Mouse (Mus musculus): ENCODE results near the gene Nlrp14. TPM values are rescaled to one million over a fixed set of nuclear protein-coding genes. Genes with fewer than 3 reads are reported as not detected.

Gene Nlrp14
- polyA plus RNA-seq, 1 experiment from 2014 or later: not detected

DNA sequence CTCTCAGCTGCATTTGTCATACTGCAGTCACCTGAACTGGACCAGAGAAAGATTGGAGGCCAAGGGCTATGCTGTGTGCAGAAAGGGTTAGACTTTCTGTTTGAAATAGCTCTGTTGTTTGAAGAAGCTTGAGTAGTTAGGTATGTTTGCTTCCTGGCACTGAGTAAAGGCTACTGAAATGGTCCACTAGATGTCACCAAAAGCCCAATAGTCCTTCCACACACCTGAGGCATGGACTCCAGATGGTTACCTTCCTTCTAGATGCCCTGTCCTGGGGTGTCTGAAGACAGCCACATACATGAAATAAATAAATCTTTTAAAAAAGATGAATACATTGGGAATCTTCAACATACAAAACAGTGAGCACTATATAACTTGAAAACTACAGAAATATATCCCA, 48.9 kb downstream of the Nlrp14 start:
- no peak for DNase-seq (ENCODE audit: low spot score)
- Histone ChIP-seq H3K27ac (replicated peaks; ENCODE audit: low read depth, low read length) (no peak overlapping the region), H3K4me2 (ENCODE audit: low read depth, severe bottlenecking) (no peak overlapping the region), H3K9me3 (ENCODE audit: control insufficient read depth, low read length) (no peaks in the 10 kb centered on the region), H3K36me3 (ENCODE audit: control insufficient read depth, insufficient read depth, low read length) (no peaks in the 10 kb centered on the region), H3K9ac (ENCODE audit: low read length) (no peak overlapping the region), H3K4me3 (ENCODE audit: low read depth, low read length) (no peak overlapping the region), H3K4me1 (ENCODE audit: control insufficient read depth, insufficient read depth, low read length) (no peaks in the 10 kb centered on the region), H3K27me3 (ENCODE audit: control insufficient read depth, insufficient read depth, low read length) (peaks cover 9% of the 10 kb centered on the region)
- no peak for ATAC-seq (ENCODE audit: insufficient number of reproducible peaks, low FRiP score, low TSS enrichment, low read depth)

DNA sequence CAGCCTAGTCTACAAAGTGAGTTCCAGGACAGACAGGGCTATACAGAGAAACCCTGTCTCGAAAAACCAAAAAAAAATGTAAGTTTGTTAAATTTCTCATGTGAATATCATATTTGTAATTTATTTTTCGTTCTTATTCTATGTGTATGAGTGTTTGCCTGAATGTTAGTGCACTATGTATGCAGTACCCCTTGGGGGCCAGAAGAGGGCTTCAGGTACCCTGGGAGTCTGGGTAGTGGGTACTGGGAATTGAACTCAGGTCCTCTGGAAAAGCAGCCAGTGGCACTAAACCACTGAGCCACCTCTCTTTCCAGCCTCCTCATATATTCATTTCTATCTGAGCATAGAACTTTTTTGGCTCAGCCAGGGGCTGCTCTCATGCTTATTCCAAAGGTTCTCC, 50.1 kb downstream of the Nlrp14 start:
- Histone ChIP-seq H3K27me3 (ENCODE audit: control insufficient read depth, insufficient read depth, low read length) (no peaks in the 10 kb centered on the region), H3K27ac (replicated peaks; ENCODE audit: low read depth, low read length) (no peak overlapping the region), H3K36me3 (ENCODE audit: control insufficient read depth, insufficient read depth, low read length) (no peaks in the 10 kb centered on the region), H3K4me1 (ENCODE audit: control insufficient read depth, insufficient read depth, low read length) (no peaks in the 10 kb centered on the region), H3K4me2 (ENCODE audit: low read depth, severe bottlenecking) (no peak overlapping the region), H3K9ac (ENCODE audit: low read length) (no peak overlapping the region), H3K9me3 (ENCODE audit: control insufficient read depth, low read length) (no peaks in the 10 kb centered on the region), H3K4me3 (ENCODE audit: low read depth, low read length) (no peak overlapping the region)
- WGBS: 71% methylated on average over 2 of the region's 2 CpGs
- no peak for ATAC-seq (ENCODE audit: insufficient number of reproducible peaks, low FRiP score, low TSS enrichment, low read depth)
- no peak for DNase-seq (ENCODE audit: low spot score)

DNA sequence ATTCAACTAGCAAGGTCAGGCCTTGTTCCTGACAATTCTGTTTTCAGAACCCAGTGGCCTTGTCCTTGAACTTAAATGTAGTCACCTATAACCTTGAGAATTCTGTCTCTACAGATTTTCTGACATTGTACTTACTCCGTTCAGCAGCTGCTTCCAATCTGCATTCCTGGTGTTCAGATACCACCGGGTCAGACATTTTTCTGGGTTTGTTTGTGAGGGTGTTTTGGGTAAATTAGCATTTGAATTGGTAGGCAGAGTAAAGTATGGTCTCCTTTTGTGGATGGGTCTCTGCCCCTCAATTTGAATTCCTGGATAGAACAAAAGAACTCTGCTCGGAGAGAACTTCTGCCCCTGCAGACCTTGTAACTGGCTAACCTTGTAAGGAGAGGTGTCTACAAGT, 70.1 kb downstream of the Nlrp14 start:
- Histone ChIP-seq H3K9me3 (ENCODE audit: control insufficient read depth, low read length) (no peaks in the 10 kb centered on the region), H3K27ac (replicated peaks; ENCODE audit: low read depth, low read length) (no peak overlapping the region), H3K4me3 (ENCODE audit: low read depth, low read length) (no peak overlapping the region), H3K4me2 (ENCODE audit: low read depth, severe bottlenecking) (no peak overlapping the region), H3K36me3 (ENCODE audit: control insufficient read depth, insufficient read depth, low read length) (no peaks in the 10 kb centered on the region), H3K4me1 (ENCODE audit: control insufficient read depth, insufficient read depth, low read length) (no peaks in the 10 kb centered on the region), H3K27me3 (ENCODE audit: control insufficient read depth, insufficient read depth, low read length) (no peaks in the 10 kb centered on the region), H3K9ac (ENCODE audit: low read length) (no peak overlapping the region)
- DNase-seq (ENCODE audit: low spot score) (no peak), ATAC-seq (ENCODE audit: insufficient number of reproducible peaks, low FRiP score, low TSS enrichment, low read depth) (no peak)
- WGBS: 61% methylated on average over 3 of the region's 3 CpGs

DNA sequence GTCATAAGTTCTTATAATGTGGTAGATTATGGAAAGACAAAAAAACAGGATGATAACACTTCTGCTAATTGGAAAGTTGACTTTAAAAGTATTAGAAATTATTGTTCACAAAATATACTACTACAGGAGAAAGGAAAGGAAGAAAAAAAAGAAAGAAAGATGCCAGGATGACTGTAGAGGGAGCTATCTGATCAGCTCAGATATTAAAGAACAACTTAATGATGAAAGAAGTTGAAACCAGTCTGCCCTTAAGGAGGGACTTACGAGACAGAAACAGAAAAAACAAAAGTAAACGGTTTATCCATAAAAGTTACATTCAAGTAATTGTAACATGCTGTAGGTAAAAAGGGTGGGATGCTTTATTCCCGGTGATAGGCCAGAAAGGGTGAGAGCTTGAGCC, 70.7 kb downstream of the Nlrp14 start:
- Histone ChIP-seq H3K4me1 (ENCODE audit: control insufficient read depth, insufficient read depth, low read length) (no peaks in the 10 kb centered on the region), H3K9me3 (ENCODE audit: control insufficient read depth, low read length) (no peaks in the 10 kb centered on the region), H3K4me3 (ENCODE audit: low read depth, low read length) (no peak overlapping the region), H3K27ac (replicated peaks; ENCODE audit: low read depth, low read length) (no peak overlapping the region), H3K4me2 (ENCODE audit: low read depth, severe bottlenecking) (no peak overlapping the region), H3K9ac (ENCODE audit: low read length) (no peak overlapping the region), H3K27me3 (ENCODE audit: control insufficient read depth, insufficient read depth, low read length) (no peaks in the 10 kb centered on the region), H3K36me3 (ENCODE audit: control insufficient read depth, insufficient read depth, low read length) (no peaks in the 10 kb centered on the region)
- WGBS: 77% methylated on average over 3 of the region's 3 CpGs
- DNase-seq (ENCODE audit: low spot score) (no peak), ATAC-seq (ENCODE audit: insufficient number of reproducible peaks, low FRiP score, low TSS enrichment, low read depth) (no peak)

DNA sequence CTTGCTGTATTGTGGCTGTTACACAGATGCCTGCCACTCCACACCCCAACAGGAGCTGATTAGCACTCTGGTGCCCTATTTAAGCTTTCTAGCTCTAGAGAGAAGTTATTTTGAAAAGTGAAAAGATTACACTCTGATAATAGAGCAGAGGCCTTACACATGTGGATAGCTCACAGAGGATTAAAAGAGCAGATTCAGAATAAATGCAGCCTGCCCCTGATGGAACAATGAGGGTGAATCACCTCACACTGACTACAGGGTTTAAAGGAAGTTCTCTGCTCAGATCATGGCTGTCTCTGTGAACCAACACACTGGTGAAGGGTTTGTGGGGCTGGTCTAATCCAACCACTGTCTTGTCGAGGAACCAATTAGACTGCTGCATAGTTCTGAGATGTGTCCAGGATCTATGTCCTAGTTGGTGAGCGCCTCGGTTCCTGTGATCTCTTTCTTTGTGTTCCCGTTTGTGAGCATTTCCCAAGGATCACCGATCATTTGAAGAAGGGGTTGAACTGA, 74.6 kb downstream of the Nlrp14 start:
- Histone ChIP-seq H3K36me3 (ENCODE audit: control insufficient read depth, insufficient read depth, low read length) (no peaks in the 10 kb centered on the region), H3K4me1 (ENCODE audit: control insufficient read depth, insufficient read depth, low read length) (no peaks in the 10 kb centered on the region), H3K9me3 (ENCODE audit: control insufficient read depth, low read length) (no peaks in the 10 kb centered on the region), H3K4me3 (ENCODE audit: low read depth, low read length) (no peak overlapping the region), H3K9ac (ENCODE audit: low read length) (no peak overlapping the region), H3K4me2 (ENCODE audit: low read depth, severe bottlenecking) (no peak overlapping the region), H3K27ac (replicated peaks; ENCODE audit: low read depth, low read length) (no peak overlapping the region), H3K27me3 (ENCODE audit: control insufficient read depth, insufficient read depth, low read length) (no peaks in the 10 kb centered on the region)
- DNase-seq (ENCODE audit: low spot score): no peak
- ATAC-seq (ENCODE audit: insufficient number of reproducible peaks, low FRiP score, low TSS enrichment, low read depth): no peak
- 85% methylated on average over 5 of the region's 5 CpGs for WGBS

Other genes with a start within 250 kb of the Nlrp14 start
- gene Olfr709-ps1, start 234.8 kb upstream of the Nlrp14 start, polyA plus RNA-seq (2014; fragmentation: Nextera tagmentation; extraction: Ambion mirVana): not detected in 2 replicates
- gene Olfr710, start 218.7 kb upstream of the Nlrp14 start, polyA plus RNA-seq (2014; fragmentation: Nextera tagmentation; extraction: Ambion mirVana): not detected in 2 replicates
- gene Olfr6, start 203.1 kb upstream of the Nlrp14 start, polyA plus RNA-seq (2014; fragmentation: Nextera tagmentation; extraction: Ambion mirVana): not detected in 2 replicates
- gene Olfr711, start 191.5 kb upstream of the Nlrp14 start, polyA plus RNA-seq (2014; fragmentation: Nextera tagmentation; extraction: Ambion mirVana): not detected in 2 replicates
- not detected in 2 replicates for gene Olfr2, start 160.9 kb upstream of the Nlrp14 start, polyA plus RNA-seq (2014; fragmentation: Nextera tagmentation; extraction: Ambion mirVana)
- not detected in 2 replicates for gene Olfr713, start 135.8 kb upstream of the Nlrp14 start, polyA plus RNA-seq (2014; fragmentation: Nextera tagmentation; extraction: Ambion mirVana)
- gene Olfr714, start 96.0 kb upstream of the Nlrp14 start, polyA plus RNA-seq (2014; fragmentation: Nextera tagmentation; extraction: Ambion mirVana): not detected in 2 replicates
- not detected in 2 replicates for gene Olfr17, start 73.8 kb upstream of the Nlrp14 start, polyA plus RNA-seq (2014; fragmentation: Nextera tagmentation; extraction: Ambion mirVana)
- gene Olfr715b, start 56.6 kb upstream of the Nlrp14 start, polyA plus RNA-seq (2014; fragmentation: Nextera tagmentation; extraction: Ambion mirVana): not detected in 2 replicates
- gene Olfr715, start 35.9 kb upstream of the Nlrp14 start, polyA plus RNA-seq (2014; fragmentation: Nextera tagmentation; extraction: Ambion mirVana): not detected in 2 replicates
- gene Olfr716, start 28.7 kb upstream of the Nlrp14 start, polyA plus RNA-seq (2014; fragmentation: Nextera tagmentation; extraction: Ambion mirVana): not detected in 2 replicates
- not detected in 2 replicates for gene Rbmxl2, start 42.5 kb downstream of the Nlrp14 start, polyA plus RNA-seq (2014; fragmentation: Nextera tagmentation; extraction: Ambion mirVana)
- gene Syt9, start 203.7 kb downstream of the Nlrp14 start, polyA plus RNA-seq (2014; fragmentation: Nextera tagmentation; extraction: Ambion mirVana): 2.5 and 2.9 TPM in 2 replicates

Measured in limb, embryonic 11.5 days (tissue).